Mouse (Mus musculus): ENCODE measurements around the gene Ppih. TPM values are rescaled to one million over a fixed set of nuclear protein-coding genes. Genes with fewer than 3 reads are reported as not detected.
A peak's percentile ranks its signal among the peaks of the same experiment; 100 is the strongest.
"Not testable (repeated sequence)": the region's sequence is repeated elsewhere in the genome, so short reads cannot be mapped to it uniquely, and the experiment has no call there.

Ppih gene
- polyA plus RNA-seq, 1 experiment from 2014 or later = 88.6 TPM

DNA sequence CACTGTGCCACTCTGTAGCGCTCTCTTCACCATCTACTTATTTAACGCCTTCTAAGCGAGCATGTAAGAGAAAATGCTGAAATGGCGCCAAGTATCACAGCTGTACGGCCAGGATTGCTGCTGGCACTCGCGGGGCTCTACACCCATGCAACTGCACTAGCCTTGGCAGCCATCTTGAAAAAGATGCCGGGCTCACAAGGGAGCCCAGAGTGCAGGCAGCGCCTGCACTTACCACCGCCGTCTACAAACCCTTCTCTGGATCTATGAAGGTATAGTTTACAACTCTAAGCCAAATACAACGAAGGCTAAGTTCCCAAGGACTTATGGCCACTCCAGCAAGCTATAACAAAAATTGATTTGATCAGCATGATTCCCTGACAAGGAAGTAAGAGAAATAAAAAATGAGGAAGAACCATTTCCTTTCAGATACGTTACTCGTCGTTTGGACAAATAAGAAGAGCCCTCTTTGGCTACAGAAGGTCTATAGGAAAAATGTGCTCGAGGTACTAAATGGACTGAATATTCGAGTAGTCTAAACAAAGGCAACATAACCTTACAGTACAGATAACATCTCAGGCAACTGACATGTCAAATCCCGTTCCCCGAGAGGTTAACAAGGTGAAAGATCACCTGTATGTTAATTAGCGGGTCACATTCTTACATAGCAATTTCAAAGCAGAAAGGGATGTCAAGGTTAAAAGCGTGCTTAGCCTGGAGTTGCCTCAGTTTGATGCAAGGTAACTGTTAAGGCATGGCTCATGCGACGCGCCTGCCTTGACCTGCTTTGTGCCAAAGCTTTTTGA, 27.4 kb downstream of the Ppih start:
- H3K4me3 ChIP-seq (ENCODE audit: low read length) = peak overlapping the region; percentile 99
- no peaks in the 10 kb centered on the region for H3K27me3 ChIP-seq (ENCODE audit: insufficient read depth, low read length)
- peaks cover 35% of the 10 kb centered on the region for H3K4me1 ChIP-seq (ENCODE audit: insufficient read depth, low read length)
- H3K36me3 ChIP-seq (ENCODE audit: insufficient read depth, low read length) = peaks cover 8% of the 10 kb centered on the region; the same call in 1 of the 2 replicates
- peak overlapping the region; percentile 94 for H3K9ac ChIP-seq (replicated peaks; ENCODE audit: low read length)
- H3K9me3 ChIP-seq (ENCODE audit: low read length) = no peaks in the 10 kb centered on the region
- H3K4me2 ChIP-seq (replicated peaks; ENCODE audit: low read depth, low read length) = peak overlapping the region; percentile 87
- ATAC-seq (ENCODE audit: low FRiP score, low TSS enrichment) = no peak
- under 1% methylated on average over 24 of the region's 24 CpGs for WGBS
- H3K27ac ChIP-seq (ENCODE audit: low read length) = peak overlapping the region; percentile 82

DNA sequence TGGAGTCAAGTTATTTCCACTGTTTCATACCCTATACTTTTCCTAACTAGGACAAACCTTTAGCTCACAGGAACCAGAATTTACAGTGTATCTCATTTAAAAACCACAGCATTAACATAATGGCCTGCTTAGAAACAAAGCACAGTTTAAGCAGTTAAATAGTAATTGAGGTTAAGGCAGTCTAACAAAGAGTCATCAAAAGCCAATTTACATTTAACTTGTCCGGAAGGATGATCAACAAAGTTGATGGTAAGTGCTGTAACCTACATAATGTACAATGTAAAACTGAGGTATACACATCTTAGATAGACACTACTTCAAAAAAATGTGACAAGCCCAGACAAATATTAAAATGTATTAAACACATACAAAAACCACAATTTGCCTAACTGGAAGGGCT, 28.4 kb downstream of the Ppih start:
- H3K27me3 ChIP-seq (ENCODE audit: insufficient read depth, low read length) = no peaks in the 10 kb centered on the region
- WGBS = 61% methylated on average over 1 of the region's 1 CpGs
- peaks cover 11% of the 10 kb centered on the region; the same call in 1 of the 2 replicates for H3K36me3 ChIP-seq (ENCODE audit: insufficient read depth, low read length)
- peak overlapping the region; percentile 87 for H3K4me2 ChIP-seq (replicated peaks; ENCODE audit: low read depth, low read length)
- H3K27ac ChIP-seq (ENCODE audit: low read length) = no peak overlapping the region
- H3K4me3 ChIP-seq (ENCODE audit: low read length) = peak overlapping the region; percentile 99
- ATAC-seq (ENCODE audit: low FRiP score, low TSS enrichment) = no peak
- H3K9ac ChIP-seq (replicated peaks; ENCODE audit: low read length) = peak overlapping the region; percentile 94
- peaks cover 37% of the 10 kb centered on the region for H3K4me1 ChIP-seq (ENCODE audit: insufficient read depth, low read length)
- no peaks in the 10 kb centered on the region for H3K9me3 ChIP-seq (ENCODE audit: low read length)

GRCm38 (mm10) chr4:119285336-119285735, 35.0 kb downstream of the Ppih start:
- H3K27ac ChIP-seq (ENCODE audit: low read length) = peak overlapping the region; percentile 42; the same call in 1 of the 2 replicates
- 56% methylated on average over 2 of the region's 2 CpGs for WGBS
- H3K9ac ChIP-seq (replicated peaks; ENCODE audit: low read length) = no peak overlapping the region
- ATAC-seq (ENCODE audit: low FRiP score, low TSS enrichment) = no peak
- H3K4me3 ChIP-seq (ENCODE audit: low read length) = no peak overlapping the region
- H3K9me3 ChIP-seq (ENCODE audit: low read length) = no peaks in the 10 kb centered on the region
- peaks cover 44% of the 10 kb centered on the region for H3K36me3 ChIP-seq (ENCODE audit: insufficient read depth, low read length)
- H3K4me1 ChIP-seq (ENCODE audit: insufficient read depth, low read length) = peaks cover 26% of the 10 kb centered on the region
- no peaks in the 10 kb centered on the region for H3K27me3 ChIP-seq (ENCODE audit: insufficient read depth, low read length)
- H3K4me2 ChIP-seq (replicated peaks; ENCODE audit: low read depth, low read length) = no peak overlapping the region

- H3K27ac ChIP-seq (ENCODE audit: low read length) = no peak overlapping the region
- H3K4me1 ChIP-seq (ENCODE audit: insufficient read depth, low read length) = peaks cover 24% of the 10 kb centered on the region
- no peak overlapping the region for H3K9ac ChIP-seq (replicated peaks; ENCODE audit: low read length)
- no peak overlapping the region for H3K4me2 ChIP-seq (replicated peaks; ENCODE audit: low read depth, low read length)
- ATAC-seq (ENCODE audit: low FRiP score, low TSS enrichment) = no peak
- H3K9me3 ChIP-seq (ENCODE audit: low read length) = no peaks in the 10 kb centered on the region
- 76% methylated on average over 1 of the region's 1 CpGs for WGBS
- H3K27me3 ChIP-seq (ENCODE audit: insufficient read depth, low read length) = no peaks in the 10 kb centered on the region
- no peak overlapping the region for H3K4me3 ChIP-seq (ENCODE audit: low read length)
- peaks cover 47% of the 10 kb centered on the region for H3K36me3 ChIP-seq (ENCODE audit: insufficient read depth, low read length)
Measured at GRCm38 (mm10) chr4:119284861-119285260, 35.5 kb downstream of the Ppih start.

- H3K4me2 ChIP-seq (replicated peaks; ENCODE audit: low read depth, low read length); ATAC-seq (ENCODE audit: low FRiP score, low TSS enrichment); H3K4me3 ChIP-seq (ENCODE audit: low read length); H3K4me1 ChIP-seq (ENCODE audit: insufficient read depth, low read length); H3K27me3 ChIP-seq (ENCODE audit: insufficient read depth, low read length); H3K27ac ChIP-seq (ENCODE audit: low read length); H3K9me3 ChIP-seq (ENCODE audit: low read length); H3K9ac ChIP-seq (replicated peaks; ENCODE audit: low read length): not testable (repeated sequence)
- 89% methylated on average over 15 of the region's 15 CpGs for WGBS
- peaks cover 83% of the 10 kb centered on the region for H3K36me3 ChIP-seq (ENCODE audit: insufficient read depth, low read length)
Measured at GRCm38 (mm10) chr4:119278784-119279183, 41.6 kb downstream of the Ppih start.

GRCm38 (mm10) chr4:119275726-119276125, 44.6 kb downstream of the Ppih start:
- 55% methylated on average over 2 of the region's 2 CpGs for WGBS
- Histone ChIP-seq H3K9me3 (ENCODE audit: low read length) (no peaks in the 10 kb centered on the region), H3K4me3 (ENCODE audit: low read length) (no peak overlapping the region), H3K36me3 (ENCODE audit: insufficient read depth, low read length) (peaks cover 81% of the 10 kb centered on the region), H3K27me3 (ENCODE audit: insufficient read depth, low read length) (no peaks in the 10 kb centered on the region), H3K9ac (replicated peaks; ENCODE audit: low read length) (no peak overlapping the region), H3K4me1 (ENCODE audit: insufficient read depth, low read length) (no peaks in the 10 kb centered on the region), H3K27ac (ENCODE audit: low read length) (peak overlapping the region; percentile 58; the same call in 1 of the 2 replicates), H3K4me2 (replicated peaks; ENCODE audit: low read depth, low read length) (no peak overlapping the region)
- no peak for ATAC-seq (ENCODE audit: low FRiP score, low TSS enrichment)

DNA sequence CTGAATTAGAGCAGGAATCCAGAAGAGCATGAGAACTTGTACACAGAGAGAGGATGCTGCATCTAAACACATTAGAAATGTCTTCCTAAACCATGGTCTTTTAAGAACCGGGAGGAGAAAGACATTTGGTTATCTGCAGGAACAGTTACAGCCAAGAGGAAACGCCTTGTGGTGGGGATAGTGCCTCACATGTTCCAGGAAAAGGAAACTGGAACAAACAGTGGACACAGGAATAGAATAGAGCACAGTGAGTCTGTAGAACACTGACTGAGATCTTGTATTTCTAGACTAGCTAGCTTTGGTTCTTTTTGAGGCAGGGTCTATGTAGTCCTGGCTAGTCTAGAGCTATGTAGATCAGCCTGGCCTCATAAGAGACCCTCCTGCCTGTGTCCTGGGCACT, 45.1 kb downstream of the Ppih start:
- peaks cover 83% of the 10 kb centered on the region for H3K36me3 ChIP-seq (ENCODE audit: insufficient read depth, low read length)
- no peaks in the 10 kb centered on the region for H3K27me3 ChIP-seq (ENCODE audit: insufficient read depth, low read length)
- 65% methylated on average over 2 of the region's 2 CpGs for WGBS
- H3K27ac ChIP-seq (ENCODE audit: low read length) = peak overlapping the region; percentile 58; the same call in 1 of the 2 replicates
- ATAC-seq (ENCODE audit: low FRiP score, low TSS enrichment) = 0 out of 2 replicates have a peak, but pooled peaks have one; percentile 19
- no peak overlapping the region for H3K4me2 ChIP-seq (replicated peaks; ENCODE audit: low read depth, low read length)
- no peak overlapping the region for H3K9ac ChIP-seq (replicated peaks; ENCODE audit: low read length)
- H3K4me3 ChIP-seq (ENCODE audit: low read length) = no peak overlapping the region
- no peaks in the 10 kb centered on the region for H3K9me3 ChIP-seq (ENCODE audit: low read length)
- H3K4me1 ChIP-seq (ENCODE audit: insufficient read depth, low read length) = no peaks in the 10 kb centered on the region

GRCm38 (mm10) chr4:119274627-119275026, 45.7 kb downstream of the Ppih start:
- no peaks in the 10 kb centered on the region for H3K4me1 ChIP-seq (ENCODE audit: insufficient read depth, low read length)
- peak overlapping the region; percentile 58; the same call in 1 of the 2 replicates for H3K27ac ChIP-seq (ENCODE audit: low read length)
- no peak overlapping the region for H3K4me2 ChIP-seq (replicated peaks; ENCODE audit: low read depth, low read length)
- no peak for ATAC-seq (ENCODE audit: low FRiP score, low TSS enrichment)
- H3K4me3 ChIP-seq (ENCODE audit: low read length) = no peak overlapping the region
- WGBS = 75% methylated on average over 1 of the region's 1 CpGs
- H3K9ac ChIP-seq (replicated peaks; ENCODE audit: low read length) = no peak overlapping the region
- H3K27me3 ChIP-seq (ENCODE audit: insufficient read depth, low read length) = no peaks in the 10 kb centered on the region
- H3K36me3 ChIP-seq (ENCODE audit: insufficient read depth, low read length) = peaks cover 85% of the 10 kb centered on the region
- H3K9me3 ChIP-seq (ENCODE audit: low read length) = no peaks in the 10 kb centered on the region

- 64% methylated on average over 13 of the region's 13 CpGs for WGBS
Measured at GRCm38 (mm10) chr4:119266606-119267005, 53.7 kb downstream of the Ppih start.

GRCm38 (mm10) chr4:119263459-119263858, 56.9 kb downstream of the Ppih start:
- no peak for ATAC-seq (ENCODE audit: low FRiP score, low TSS enrichment)
- H3K4me3 ChIP-seq (ENCODE audit: low read length) = no peak overlapping the region
- H3K4me2 ChIP-seq (replicated peaks; ENCODE audit: low read depth, low read length) = no peak overlapping the region
- peaks cover 13% of the 10 kb centered on the region; the same call in 1 of the 2 replicates for H3K4me1 ChIP-seq (ENCODE audit: insufficient read depth, low read length)
- H3K36me3 ChIP-seq (ENCODE audit: insufficient read depth, low read length) = no peaks in the 10 kb centered on the region
- H3K27ac ChIP-seq (ENCODE audit: low read length) = no peak overlapping the region
- no peaks in the 10 kb centered on the region for H3K9me3 ChIP-seq (ENCODE audit: low read length)
- no peak overlapping the region for H3K9ac ChIP-seq (replicated peaks; ENCODE audit: low read length)
- 72% methylated on average over 3 of the region's 3 CpGs for WGBS
- H3K27me3 ChIP-seq (ENCODE audit: insufficient read depth, low read length) = no peaks in the 10 kb centered on the region

More at GRCm38 (mm10) chr4:119266606-119267005, 53.7 kb downstream of the Ppih start:
- H3K9me3 ChIP-seq (ENCODE audit: low read length) = no peaks in the 10 kb centered on the region
- H3K27me3 ChIP-seq (ENCODE audit: insufficient read depth, low read length) = no peaks in the 10 kb centered on the region
- 0 out of 2 replicates have a peak, but pooled peaks cover 3% of the 10 kb centered on the region for H3K4me1 ChIP-seq (ENCODE audit: insufficient read depth, low read length)
- H3K9ac ChIP-seq (replicated peaks; ENCODE audit: low read length) = no peak overlapping the region
- H3K36me3 ChIP-seq (ENCODE audit: insufficient read depth, low read length) = peaks cover 17% of the 10 kb centered on the region
- peak overlapping the region; percentile 39; the same call in 1 of the 2 replicates for H3K27ac ChIP-seq (ENCODE audit: low read length)
- ATAC-seq (ENCODE audit: low FRiP score, low TSS enrichment) = no peak
- no peak overlapping the region for H3K4me2 ChIP-seq (replicated peaks; ENCODE audit: low read depth, low read length)
- no peak overlapping the region for H3K4me3 ChIP-seq (ENCODE audit: low read length)

Measured in kidney, embryonic 16.5 days (tissue).